Mouse (Mus musculus) C2C12 (cell line): ENCODE results near the gene Gm16430. TPM values are rescaled to one million over a fixed set of nuclear protein-coding genes. Genes with fewer than 3 reads are reported as not detected.
"Not testable (repeated sequence)": the region's sequence is repeated elsewhere in the genome, so short reads cannot be mapped to it uniquely, and the experiment has no call there.

ENCODE experiments used
- H3K27me3 ChIP-seq: one replicate; pipeline ENCODE4 v1.6.1; 2011; ENCODE audit not compliant: control insufficient read depth, insufficient read depth, insufficient read length
- H3K36me3 ChIP-seq: one replicate; pipeline ENCODE4 v1.6.1; 2011; ENCODE audit not compliant: control insufficient read depth, insufficient read depth
- H3K4me3 ChIP-seq: one replicate; pipeline ENCODE4 v1.5.1; 2011; ENCODE audit warnings: mild to moderate bottlenecking, control low read depth; ENCODE audit not compliant: poor library complexity, insufficient read depth, severe bottlenecking
- H3K79me2 ChIP-seq: one replicate; pipeline ENCODE4 v1.6.1; 2011; ENCODE audit not compliant: control insufficient read depth, insufficient read depth
- H3K79me3 ChIP-seq: one replicate; pipeline ENCODE4 v1.6.1; 2011; ENCODE audit warnings: low read depth, control low read depth
- H3ac ChIP-seq: one replicate; pipeline ENCODE3; 2011; ENCODE audit warnings: low read depth; ENCODE audit not compliant: control insufficient read depth, insufficient read length
- long read RNA-seq, 2 experiments: library from polyadenylated mRNA; unstranded; transcript quantifications; one replicate each; pipeline ENCODE4 v2.0.0; 2019 to 2020
- polyA plus RNA-seq: library from polyadenylated mRNA; unstranded; fragments of >200 nt; fragmentation: generic; extraction: Trizol; gene quantifications from one replicate; pipeline ENCODE4 v1.2.1, GENCODE M21; 2012; ENCODE audit warnings: missing spikeins

Gm16430 gene
- not detected for polyA plus RNA-seq
- long read RNA-seq, experiment 1 = 0 reads
- long read RNA-seq, experiment 2 = 0 reads

DNA sequence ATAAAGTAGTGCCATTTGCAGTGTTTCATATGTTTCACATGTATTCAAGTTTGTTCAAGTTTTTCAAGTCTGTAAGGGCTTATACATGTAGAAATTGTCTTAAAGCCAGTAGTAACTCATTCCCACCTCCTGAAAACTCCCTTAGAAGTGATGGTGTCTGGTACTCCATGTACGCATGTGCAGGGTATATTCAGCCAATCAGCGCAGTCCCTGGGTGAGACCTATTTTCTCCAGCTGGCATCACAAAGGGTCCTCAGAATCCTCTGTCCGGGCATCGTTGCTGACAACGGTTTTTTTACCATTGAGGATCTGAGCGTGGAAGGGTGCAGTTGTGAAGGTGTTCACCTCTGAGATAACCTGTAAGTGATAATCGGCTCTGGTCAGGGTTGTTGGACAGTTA is at the start of gene Gm16430:
TSS of gene Gm16430 (plus strand) at position 301 of the 400 bp plus-strand sequence.
- not testable (repeated sequence) for H3K79me2 ChIP-seq, H3K4me3 ChIP-seq, H3K36me3 ChIP-seq

More for the DNA sequence above, at the start of gene Gm16430:
- not testable (repeated sequence) for H3ac ChIP-seq, H3K27me3 ChIP-seq, H3K79me3 ChIP-seq

Other genes with a start within 250 kb of the Gm16430 start
- gene Gm16405, start 91.0 kb upstream of the Gm16430 start, polyA plus RNA-seq = not detected